8 mouse cellular contexts compared by ENCODE assay signal in genomic region chr6:73153675-73154074, GRCm38 (mm10).
DNase-seq lines count a peak whose midpoint lies in the region; ATAC-seq lines count a peak whose summit lies in the region.

No protein-coding gene starts in this region.

- no peak overlapping the region for H3K4me2 ChIP-seq in embryonic facial prominence, embryonic 12.5 days (replicated peaks)
- no peak overlapping the region for H3K4me2 ChIP-seq in liver, embryonic 13.5 days
- H3K4me2 ChIP-seq in neural tube, embryonic 13.5 days, result no peak overlapping the region

- H3K9me3 ChIP-seq in embryonic facial prominence, embryonic 12.5 days, result no peaks in the 10 kb centered on the region
- no peaks in the 10 kb centered on the region for H3K9me3 ChIP-seq in liver, embryonic 13.5 days (replicated peaks)
- H3K9me3 ChIP-seq in neural tube, embryonic 13.5 days, result no peaks in the 10 kb centered on the region

- H3K27ac ChIP-seq in embryonic facial prominence, embryonic 12.5 days, result no peak overlapping the region
- no peak overlapping the region for H3K27ac ChIP-seq in liver, embryonic 13.5 days
- H3K27ac ChIP-seq in neural tube, embryonic 13.5 days (replicated peaks), result no peak overlapping the region

- 0% methylated on average over 1 of the region's 1 CpGs for WGBS in embryonic facial prominence, embryonic 12.5 days
- 0% methylated on average over 1 of the region's 1 CpGs for WGBS in liver, embryonic 13.5 days (ENCODE audit: insufficient replicate concordance)
- 0% methylated on average over 1 of the region's 1 CpGs for WGBS in neural tube, embryonic 13.5 days

- H3K27me3 ChIP-seq in embryonic facial prominence, embryonic 12.5 days, result no peaks in the 10 kb centered on the region
- H3K27me3 ChIP-seq in liver, embryonic 13.5 days, result no peaks in the 10 kb centered on the region
- no peaks in the 10 kb centered on the region for H3K27me3 ChIP-seq in neural tube, embryonic 13.5 days

- no peaks in the 10 kb centered on the region for H3K36me3 ChIP-seq in embryonic facial prominence, embryonic 12.5 days
- no peaks in the 10 kb centered on the region for H3K36me3 ChIP-seq in liver, embryonic 13.5 days
- no peaks in the 10 kb centered on the region for H3K36me3 ChIP-seq in neural tube, embryonic 13.5 days

- no peaks in the 10 kb centered on the region for H3K4me1 ChIP-seq in embryonic facial prominence, embryonic 12.5 days
- no peaks in the 10 kb centered on the region for H3K4me1 ChIP-seq in liver, embryonic 13.5 days (replicated peaks)
- H3K4me1 ChIP-seq in neural tube, embryonic 13.5 days (replicated peaks), result no peaks in the 10 kb centered on the region

- ATAC-seq in embryonic facial prominence, embryonic 12.5 days (ENCODE audit: insufficient number of reproducible peaks, insufficient read depth, low FRiP score, low TSS enrichment), result peak; percentile 67; the same call in 1 of the 2 replicates
- ATAC-seq in liver, embryonic 13.5 days (ENCODE audit: low read depth), result no peak
- ATAC-seq in neural tube, embryonic 13.5 days (ENCODE audit: low read depth), result peak; percentile 87

- peak; percentile 55 for DNase-seq in A20 (ENCODE audit: low read depth, low spot score)
- DNase-seq in adrenal gland, postnatal 25 days, result peak; percentile 81
- peak; percentile 23 to 71 for DNase-seq in heart, adult 9 months (ENCODE audit: low spot score in 2 of 2)
- DNase-seq in kidney, postnatal 10 days, result peak; percentile 94
- DNase-seq in liver, embryonic 13.5 days, result peak; percentile 42
- DNase-seq in telencephalon, adult 2 months (ENCODE audit: low read depth, low spot score), result peak; percentile 81

- H3K9ac ChIP-seq in embryonic facial prominence, embryonic 12.5 days, result no peak overlapping the region
- no peak overlapping the region for H3K9ac ChIP-seq in liver, embryonic 13.5 days
- H3K9ac ChIP-seq in neural tube, embryonic 13.5 days, result no peak overlapping the region

- H3K4me3 ChIP-seq in embryonic facial prominence, embryonic 12.5 days, result no peak overlapping the region
- H3K4me3 ChIP-seq in liver, embryonic 13.5 days (replicated peaks), result no peak overlapping the region
- H3K4me3 ChIP-seq in neural tube, embryonic 13.5 days, result no peak overlapping the region

Comparison
In these comparisons a context has a peak if more than half of its experiments do, and no peak if none do; other contexts are left out.
1. DNase-seq: peak in every context shown above with its lines; median percentile 94 in kidney, postnatal 10 days; 81 in adrenal gland, postnatal 25 days; 81 in telencephalon, adult 2 months; 55 in A20; 47 in heart, adult 9 months; 42 in liver, embryonic 13.5 days.